Mouse (Mus musculus): Measurements from ENCODE around the gene 1700034I23Rik. TPM values are rescaled to one million over a fixed set of nuclear protein-coding genes. Genes with fewer than 3 reads are reported as not detected.
A peak's percentile ranks its signal among the peaks of the same experiment; 100 is the strongest.
"Not testable (repeated sequence)": the region's sequence is repeated elsewhere in the genome, so short reads cannot be mapped to it uniquely, and the experiment has no call there.

The 1700034I23Rik gene
- total RNA-seq, 1 experiment, result not detected

DNA sequence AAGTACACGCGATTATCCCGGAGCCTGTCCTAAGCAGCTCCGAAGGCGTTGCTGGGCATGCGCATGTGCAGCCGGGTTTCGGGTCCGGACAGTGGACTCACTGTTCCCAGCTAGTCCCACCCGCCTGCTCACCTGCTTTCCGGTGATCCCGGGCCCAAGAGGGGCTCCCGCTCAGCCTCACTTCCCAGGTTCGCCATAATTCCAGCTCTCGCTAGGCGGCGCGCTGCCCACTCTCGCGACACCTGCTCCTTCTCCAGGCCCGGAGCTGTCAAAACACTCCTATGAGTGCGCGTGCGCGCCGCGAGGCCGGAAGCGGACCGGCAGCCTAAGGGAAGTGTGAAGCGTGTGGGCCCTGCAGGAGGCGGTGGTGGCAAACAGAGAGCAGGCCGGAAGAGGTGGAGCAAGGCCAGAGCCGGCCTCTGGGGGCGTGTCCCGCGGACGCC is 8.5 kb downstream of the 1700034I23Rik start:
- H3K27ac ChIP-seq (ENCODE audit: insufficient read depth, low read depth, low read length, poor library complexity, severe bottlenecking), result peak overlapping the region; percentile 52
- in situ Hi-C loops (cut with MboI; ENCODE audit: low sequenced_read_pairs in 2 of 2, unreplicated experiment in 2 of 2); H3K4me1 ChIP-seq (ENCODE audit: control insufficient read depth in 2 of 2, insufficient read depth in 2 of 2, low read length in 2 of 2, poor library complexity in 1 of 2); H3K9me3 ChIP-seq (ENCODE audit: control insufficient read depth, insufficient read depth, low read depth, low read length); H3K36me3 ChIP-seq (ENCODE audit: control insufficient read depth, insufficient read depth, low read length, poor library complexity, severe bottlenecking): not testable (repeated sequence)
- peak; percentile 96 for TF ChIP-seq CHD2 (IDR thresholded peaks at IDR 0.05; ENCODE audit: low read depth, low read length)
- DNase-seq (ENCODE audit: low read depth, low spot score), result peak; percentile 91
- H3K9ac ChIP-seq (ENCODE audit: insufficient read depth, low read depth, low read length, poor library complexity, severe bottlenecking), result peak overlapping the region; percentile 82
- H3K4me3 ChIP-seq (ENCODE audit: insufficient read depth in 1 of 2, low read depth in 1 of 2, low read length in 2 of 2, poor library complexity in 1 of 2, severe bottlenecking in 1 of 2), result peak overlapping the region; percentile 66 to 72

GRCm38 (mm10) chr3:40853123-40853738 is 49.1 kb downstream of the 1700034I23Rik start:
- H3K9me3 ChIP-seq (ENCODE audit: control insufficient read depth, insufficient read depth, low read depth, low read length); H3K36me3 ChIP-seq (ENCODE audit: control insufficient read depth, insufficient read depth, low read length, poor library complexity, severe bottlenecking); DNase-seq (ENCODE audit: low read depth, low spot score); H3K4me3 ChIP-seq (ENCODE audit: insufficient read depth in 1 of 2, low read depth in 1 of 2, low read length in 2 of 2, poor library complexity in 1 of 2, severe bottlenecking in 1 of 2); H3K9ac ChIP-seq (ENCODE audit: insufficient read depth, low read depth, low read length, poor library complexity, severe bottlenecking); in situ Hi-C loops (cut with MboI; ENCODE audit: low sequenced_read_pairs in 2 of 2, unreplicated experiment in 2 of 2); H3K4me1 ChIP-seq (ENCODE audit: control insufficient read depth in 2 of 2, insufficient read depth in 2 of 2, low read length in 2 of 2, poor library complexity in 1 of 2); H3K27ac ChIP-seq (ENCODE audit: insufficient read depth, low read depth, low read length, poor library complexity, severe bottlenecking): not testable (repeated sequence)

Other genes starting within 250 kb of the 1700034I23Rik start
- gene Slc25a31, start 193.7 kb downstream of the 1700034I23Rik start, total RNA-seq (2012; rRNA removed), result 1.3 and 3.2 TPM in 2 replicates
- 4.0 and 8.7 TPM in 2 replicates for gene Hspa4l, start 158.0 kb downstream of the 1700034I23Rik start, total RNA-seq (2012; rRNA removed)
- gene Plk4, start 102.5 kb downstream of the 1700034I23Rik start, total RNA-seq (2012; rRNA removed), result 67.7 and 73.8 TPM in 2 replicates
- 7.7 and 8.8 TPM in 2 replicates for gene Mfsd8, start 55.7 kb downstream of the 1700034I23Rik start, total RNA-seq (2012; rRNA removed)
- 1.7 and 3.1 TPM in 2 replicates for gene Abhd18, start 55.6 kb downstream of the 1700034I23Rik start, total RNA-seq (2012; rRNA removed)
- gene Larp1b, start 47.3 kb upstream of the 1700034I23Rik start, total RNA-seq (2012; rRNA removed), result 9.4 and 9.7 TPM in 2 replicates
- gene Pgrmc2, start 180.5 kb upstream of the 1700034I23Rik start, total RNA-seq (2012; rRNA removed), result 61.5 and 82.7 TPM in 2 replicates

Measured in ES-E14 (cell line).